14 mouse cellular contexts compared by ENCODE assay signal in genomic region chr3:106996186-106996585, GRCm38 (mm10). TPM values are rescaled to one million over a fixed set of nuclear protein-coding genes. Genes with fewer than 3 reads are reported as not detected.
DNase-seq lines count a peak whose midpoint lies in the region; ATAC-seq lines count a peak whose summit lies in the region.
"Had no signal": no experiment of that assay in that cellular context is flagged by ENCODE, and none has a peak within 500 bp of the region (broad histone marks: within the 10 kb centered on the region; RNA-seq: fewer than 3 reads in every experiment).

No protein-coding gene starts in this region.

- H3K4me3 ChIP-seq in midbrain, embryonic 15.5 days, result no peak overlapping the region
- H3K4me3 ChIP-seq: liver, embryonic 12.5 days; megakaryocyte, embryonic 14.5 days had no signal

- H3K36me3 ChIP-seq in midbrain, embryonic 15.5 days (replicated peaks), result no peaks in the 10 kb centered on the region
- H3K36me3 ChIP-seq: liver, embryonic 12.5 days had no signal

- ATAC-seq in megakaryocyte, adult 5-6 weeks (ENCODE audit: poor library complexity, severe bottlenecking), result peak; percentile 95
- no peak for ATAC-seq in midbrain, embryonic 15.5 days (replicated peaks)
- ATAC-seq in CD4-positive, CD25-positive, alpha-beta regulatory T cell, adult 4 months, result no peak
- ATAC-seq: forebrain, postnatal 0 days; liver, embryonic 12.5 days had no signal

- no peak overlapping the region for H3K27ac ChIP-seq in midbrain, embryonic 15.5 days
- H3K27ac ChIP-seq: hindbrain, embryonic 14.5 days; liver, embryonic 12.5 days had no signal

- no peaks in the 10 kb centered on the region for H3K9me3 ChIP-seq in midbrain, embryonic 15.5 days
- H3K9me3 ChIP-seq: liver, embryonic 12.5 days; megakaryocyte, embryonic 14.5 days had no signal

- no peak overlapping the region for H3K9ac ChIP-seq in midbrain, embryonic 15.5 days
- H3K9ac ChIP-seq: forebrain, postnatal 0 days; hindbrain, embryonic 14.5 days; liver, embryonic 12.5 days had no signal

- H3K4me2 ChIP-seq in midbrain, embryonic 15.5 days, result no peak overlapping the region
- H3K4me2 ChIP-seq: hindbrain, embryonic 14.5 days; liver, embryonic 12.5 days had no signal

- peak; percentile 1 for DNase-seq in left cerebral cortex, postnatal 4 days
- no peak for DNase-seq in left cerebral cortex, adult 18-20 months (ENCODE audit: low spot score in 2 of 2)
- DNase-seq in fibroblast of lung, adult 2 months (ENCODE audit: low read depth), result peak; percentile 2
- DNase-seq in heart, postnatal 36 days, result no peak
- DNase-seq: adrenal gland, postnatal 10 days; embryo, embryonic 11 days; forebrain, postnatal 0 days; kidney, adult 11 months had no signal

- WGBS in midbrain, embryonic 15.5 days, result 58% methylated on average over 2 of the region's 2 CpGs

- no peaks in the 10 kb centered on the region for H3K27me3 ChIP-seq in midbrain, embryonic 15.5 days (replicated peaks)
- H3K27me3 ChIP-seq: liver, embryonic 12.5 days; megakaryocyte, embryonic 14.5 days had no signal

- no peaks in the 10 kb centered on the region for H3K4me1 ChIP-seq in midbrain, embryonic 15.5 days
- H3K4me1 ChIP-seq: liver, embryonic 12.5 days had no signal

- intact Hi-C loops in left cerebral cortex, postnatal 4 days (cut with DNase I), result no loop called here
- intact Hi-C loops in heart, postnatal 36 days (cut with DNase I), result no loop called here

RNA-seq across cellular contexts. Expression of gene Kcna3, which starts 39.8 kb away (rescaled TPM):
- 10 to 100 TPM; 32.9 to 36.6 TPM for total RNA-seq in left cerebral cortex, postnatal 4 days (2021)
- 10 to 100 TPM; 32.9 to 38.9 TPM for total RNA-seq in left cerebral cortex, adult 18-20 months (2021)
- 13.3 and 17.4 TPM in 2 replicates for total RNA-seq in megakaryocyte, adult 5-6 weeks (2015)
- total RNA-seq in megakaryocyte, adult 5-6 weeks (2017), result 5.6 and 6.9 TPM in 2 replicates
- 18.8 and 22.1 TPM in 2 replicates for polyA plus RNA-seq in midbrain, embryonic 15.5 days (2015; fragmentation: Nextera tagmentation; extraction: Ambion mirVana)
- under 1 TPM; 0.31 to 0.57 TPM for total RNA-seq in heart, postnatal 36 days (2021)
- 10 to 100 TPM in 1 of 2 experiments, 1 to 10 TPM in 1; 9.8 to 15.2 TPM for polyA plus RNA-seq in CD4-positive, CD25-positive, alpha-beta regulatory T cell, adult 4 months (2017; shearing (Covaris generic))

Comparison
In these comparisons a context has a peak if more than half of its experiments do, and no peak if none do; other contexts are left out.
1. DNase-seq: peak in left cerebral cortex, postnatal 4 days (single experiment) and fibroblast of lung, adult 2 months (single experiment); none in left cerebral cortex, adult 18-20 months (0 of 2) and heart, postnatal 36 days (0 of 2).
2. RNA of gene Kcna3, which starts 39.8 kb away (total RNA-seq): 32.9 to 38.9 TPM in left cerebral cortex, adult 18-20 months, 32.9 to 36.6 TPM in left cerebral cortex, postnatal 4 days and 5.6 to 17.4 TPM in megakaryocyte, adult 5-6 weeks; 0.31 to 0.57 TPM in heart, postnatal 36 days; every median in the first group is over 4 times any median in the second.